Mouse (Mus musculus): Measurements from ENCODE around the gene Dpy30. TPM values are rescaled to one million over a fixed set of nuclear protein-coding genes. Genes with fewer than 3 reads are reported as not detected.

The Dpy30 gene
- polyA plus RNA-seq, 2 experiments: 104 to 145 TPM

- 35% methylated on average over 3 of the region's 3 CpGs for WGBS (ENCODE audit: insufficient replicate concordance)
- H3K36me3 ChIP-seq (replicated peaks; ENCODE audit: control insufficient read depth, insufficient read depth, low read depth): no peaks in the 10 kb centered on the region; the same call in 1 of the 2 replicates
- H3K4me3 ChIP-seq (ENCODE audit: insufficient read depth in 1 of 2, low read depth in 2 of 2, low read length in 2 of 2): 0 out of 4 replicates have a peak overlapping the region, but pooled peaks of 1 of the 2 experiments have one; percentile 13
- H3K9ac ChIP-seq (replicated peaks): no peak overlapping the region; the same call in 1 of the 2 replicates
- H3K4me1 ChIP-seq (replicated peaks; ENCODE audit: control insufficient read depth in 2 of 2, insufficient read depth in 2 of 2, low read length in 1 of 2): peaks cover 36 to 44% of the 10 kb centered on the region in 2 experiments
- no peak for ATAC-seq (ENCODE audit: insufficient read depth)
- peak overlapping the region; percentile 89 for H3K4me2 ChIP-seq (ENCODE audit: low read depth)
- no peaks in the 10 kb centered on the region for H3K9me3 ChIP-seq (ENCODE audit: control insufficient read depth, low read length)
- H3K27me3 ChIP-seq (ENCODE audit: control insufficient read depth, insufficient read depth, low read length): no peaks in the 10 kb centered on the region
- DNase-seq (ENCODE audit: low read depth in 3 of 3, low spot score in 3 of 3): no peak
- H3K27ac ChIP-seq: peak overlapping the region; percentile 43
- TF ChIP-seq CTCF (IDR thresholded peaks at IDR 0.05; ENCODE audit: low read depth) (no peak), EP300 (IDR thresholded peaks at IDR 0.05; ENCODE audit: low read depth) (no peak)
Measured at GRCm38 (mm10) chr17:74290198-74290597, 33.5 kb downstream of the Dpy30 start.

- no peak overlapping the region for H3K4me2 ChIP-seq (ENCODE audit: low read depth)
- no peak for ATAC-seq (ENCODE audit: insufficient read depth)
Measured at GRCm38 (mm10) chr17:74288626-74289025, 35.1 kb downstream of the Dpy30 start.

GRCm38 (mm10) chr17:74286140-74286730 lies 37.5 kb downstream of the Dpy30 start:
- H3K4me2 ChIP-seq (ENCODE audit: low read depth): peak overlapping the region; percentile 56
- peaks cover 43 to 52% of the 10 kb centered on the region in 2 experiments for H3K4me1 ChIP-seq (replicated peaks; ENCODE audit: control insufficient read depth in 2 of 2, insufficient read depth in 2 of 2, low read length in 1 of 2)
- peak overlapping the region; percentile 27 for H3K9ac ChIP-seq (replicated peaks)
- H3K4me3 ChIP-seq (ENCODE audit: insufficient read depth in 1 of 2, low read depth in 2 of 2, low read length in 2 of 2): no peak overlapping the region
- DNase-seq (ENCODE audit: low read depth in 3 of 3, low spot score in 3 of 3): no peak
- peak overlapping the region; percentile 47 for H3K27ac ChIP-seq
- peak; percentile 71 for ATAC-seq (ENCODE audit: insufficient read depth)
- no peaks in the 10 kb centered on the region for H3K27me3 ChIP-seq (ENCODE audit: control insufficient read depth, insufficient read depth, low read length)
- H3K36me3 ChIP-seq (replicated peaks; ENCODE audit: control insufficient read depth, insufficient read depth, low read depth): no peaks in the 10 kb centered on the region; the same call in 1 of the 2 replicates
- 34% methylated on average over 4 of the region's 4 CpGs for WGBS (ENCODE audit: insufficient replicate concordance)
- peak; percentile 63 for TF ChIP-seq EP300 (IDR thresholded peaks at IDR 0.05; ENCODE audit: low read depth)
- no peak for TF ChIP-seq CTCF (IDR thresholded peaks at IDR 0.05; ENCODE audit: low read depth)
- no peaks in the 10 kb centered on the region for H3K9me3 ChIP-seq (ENCODE audit: control insufficient read depth, low read length)

More at GRCm38 (mm10) chr17:74288626-74289025, 35.1 kb downstream of the Dpy30 start:
- WGBS (ENCODE audit: insufficient replicate concordance): 84% methylated on average over 2 of the region's 2 CpGs
- H3K27ac ChIP-seq: no peak overlapping the region
- H3K9me3 ChIP-seq (ENCODE audit: control insufficient read depth, low read length): no peaks in the 10 kb centered on the region
- H3K4me3 ChIP-seq (ENCODE audit: insufficient read depth in 1 of 2, low read depth in 2 of 2, low read length in 2 of 2): no peak overlapping the region
- TF ChIP-seq EP300 (IDR thresholded peaks at IDR 0.05; ENCODE audit: low read depth) (no peak), CTCF (IDR thresholded peaks at IDR 0.05; ENCODE audit: low read depth) (no peak)
- no peak overlapping the region for H3K9ac ChIP-seq (replicated peaks)
- no peaks in the 10 kb centered on the region; the same call in 1 of the 2 replicates for H3K36me3 ChIP-seq (replicated peaks; ENCODE audit: control insufficient read depth, insufficient read depth, low read depth)
- H3K27me3 ChIP-seq (ENCODE audit: control insufficient read depth, insufficient read depth, low read length): no peaks in the 10 kb centered on the region
- DNase-seq (ENCODE audit: low read depth in 3 of 3, low spot score in 3 of 3): no peak
- peaks cover 47 to 57% of the 10 kb centered on the region in 2 experiments for H3K4me1 ChIP-seq (replicated peaks; ENCODE audit: control insufficient read depth in 2 of 2, insufficient read depth in 2 of 2, low read length in 1 of 2)

GRCm38 (mm10) chr17:74285730-74286129 lies 38.0 kb downstream of the Dpy30 start:
- DNase-seq (ENCODE audit: low read depth in 3 of 3, low spot score in 3 of 3) (no peak), ATAC-seq (ENCODE audit: insufficient read depth) (no peak)
- TF ChIP-seq CTCF (IDR thresholded peaks at IDR 0.05; ENCODE audit: low read depth) (no peak), EP300 (IDR thresholded peaks at IDR 0.05; ENCODE audit: low read depth) (no peak)
- Histone ChIP-seq H3K4me1 (replicated peaks; ENCODE audit: control insufficient read depth in 2 of 2, insufficient read depth in 2 of 2, low read length in 1 of 2) (peaks cover 41 to 49% of the 10 kb centered on the region in 2 experiments), H3K9ac (replicated peaks) (no peak overlapping the region), H3K4me3 (ENCODE audit: insufficient read depth in 1 of 2, low read depth in 2 of 2, low read length in 2 of 2) (no peak overlapping the region), H3K9me3 (ENCODE audit: control insufficient read depth, low read length) (no peaks in the 10 kb centered on the region), H3K4me2 (ENCODE audit: low read depth) (peak overlapping the region; percentile 56), H3K27ac (peak overlapping the region; percentile 7; the same call in 1 of the 2 replicates), H3K27me3 (ENCODE audit: control insufficient read depth, insufficient read depth, low read length) (no peaks in the 10 kb centered on the region), H3K36me3 (replicated peaks; ENCODE audit: control insufficient read depth, insufficient read depth, low read depth) (no peaks in the 10 kb centered on the region; the same call in 1 of the 2 replicates)
- WGBS (ENCODE audit: insufficient replicate concordance): 48% methylated on average over 2 of the region's 2 CpGs

- no peak for DNase-seq (ENCODE audit: low read depth in 3 of 3, low spot score in 3 of 3)
- WGBS (ENCODE audit: insufficient replicate concordance): 42% methylated on average over 2 of the region's 2 CpGs
- peaks cover 34 to 39% of the 10 kb centered on the region in 2 experiments for H3K4me1 ChIP-seq (replicated peaks; ENCODE audit: control insufficient read depth in 2 of 2, insufficient read depth in 2 of 2, low read length in 1 of 2)
Measured at GRCm38 (mm10) chr17:74284397-74285115, 39.2 kb downstream of the Dpy30 start.

More at GRCm38 (mm10) chr17:74284397-74285115, 39.2 kb downstream of the Dpy30 start:
- Histone ChIP-seq H3K27ac (peak overlapping the region; percentile 42; the same call in 1 of the 2 replicates), H3K36me3 (replicated peaks; ENCODE audit: control insufficient read depth, insufficient read depth, low read depth) (no peaks in the 10 kb centered on the region; the same call in 1 of the 2 replicates), H3K4me3 (ENCODE audit: insufficient read depth in 1 of 2, low read depth in 2 of 2, low read length in 2 of 2) (no peak overlapping the region), H3K4me2 (ENCODE audit: low read depth) (peak overlapping the region; percentile 53), H3K9me3 (ENCODE audit: control insufficient read depth, low read length) (no peaks in the 10 kb centered on the region), H3K27me3 (ENCODE audit: control insufficient read depth, insufficient read depth, low read length) (no peaks in the 10 kb centered on the region), H3K9ac (replicated peaks) (peak overlapping the region; percentile 23)
- ATAC-seq (ENCODE audit: insufficient read depth): peak; percentile 26; the same call in 1 of the 2 replicates
- TF ChIP-seq EP300 (IDR thresholded peaks at IDR 0.05; ENCODE audit: low read depth): peak; percentile 63
- TF ChIP-seq CTCF (IDR thresholded peaks at IDR 0.05; ENCODE audit: low read depth): no peak

Measured in liver, embryonic 14.5 days (tissue).